Mouse (Mus musculus): ENCODE measurements around the gene Brms1. TPM values are rescaled to one million over a fixed set of nuclear protein-coding genes. Genes with fewer than 3 reads are reported as not detected.

The Brms1 gene
- polyA plus RNA-seq, 1 experiment from 2014 or later, result 27.5 TPM

Other genes with a start within 250 kb of the Brms1 start
- gene Rbm4, start 247.5 kb upstream of the Brms1 start, polyA plus RNA-seq (2014; fragmentation: Nextera tagmentation; extraction: Ambion mirVana), result 55.9 and 63.1 TPM in 2 replicates
- gene Gm21992, start 229.7 kb upstream of the Brms1 start, polyA plus RNA-seq (2014; fragmentation: Nextera tagmentation; extraction: Ambion mirVana), result 20.9 and 24.4 TPM in 2 replicates
- 41.5 and 42.6 TPM in 2 replicates for gene Rbm14, start 229.7 kb upstream of the Brms1 start, polyA plus RNA-seq (2014; fragmentation: Nextera tagmentation; extraction: Ambion mirVana)
- gene Ccs, start 202.0 kb upstream of the Brms1 start, polyA plus RNA-seq (2014; fragmentation: Nextera tagmentation; extraction: Ambion mirVana), result 38.8 and 39.0 TPM in 2 replicates
- not detected in 2 replicates for gene Ccdc87, start 202.0 kb upstream of the Brms1 start, polyA plus RNA-seq (2014; fragmentation: Nextera tagmentation; extraction: Ambion mirVana)
- 36.9 and 39.2 TPM in 2 replicates for gene Ctsf, start 186.2 kb upstream of the Brms1 start, polyA plus RNA-seq (2014; fragmentation: Nextera tagmentation; extraction: Ambion mirVana)
- gene Actn3, start 163.4 kb upstream of the Brms1 start, polyA plus RNA-seq (2014; fragmentation: Nextera tagmentation; extraction: Ambion mirVana), result 1.5 and 2.0 TPM in 2 replicates
- 7.2 and 8.2 TPM in 2 replicates for gene Zdhhc24, start 162.7 kb upstream of the Brms1 start, polyA plus RNA-seq (2014; fragmentation: Nextera tagmentation; extraction: Ambion mirVana)
- gene Bbs1, start 134.7 kb upstream of the Brms1 start, polyA plus RNA-seq (2014; fragmentation: Nextera tagmentation; extraction: Ambion mirVana), result 1.5 and 2.4 TPM in 2 replicates
- gene Dpp3, start 113.1 kb upstream of the Brms1 start, polyA plus RNA-seq (2014; fragmentation: Nextera tagmentation; extraction: Ambion mirVana), result 60.8 and 71.8 TPM in 2 replicates
- 0.51 and 0.81 TPM in 2 replicates for gene Peli3, start 98.2 kb upstream of the Brms1 start, polyA plus RNA-seq (2014; fragmentation: Nextera tagmentation; extraction: Ambion mirVana)
- gene Mrpl11, start 79.2 kb upstream of the Brms1 start, polyA plus RNA-seq (2014; fragmentation: Nextera tagmentation; extraction: Ambion mirVana), result 110 and 111 TPM in 2 replicates
- 0.18 TPM in 1 of 2 replicates, not detected in the other for gene Npas4, start 51.0 kb upstream of the Brms1 start, polyA plus RNA-seq (2014; fragmentation: Nextera tagmentation; extraction: Ambion mirVana)
- 10.2 and 10.9 TPM in 2 replicates for gene Slc29a2, start 17.5 kb upstream of the Brms1 start, polyA plus RNA-seq (2014; fragmentation: Nextera tagmentation; extraction: Ambion mirVana)
- gene B4gat1, start 2.5 kb upstream of the Brms1 start, polyA plus RNA-seq (2014; fragmentation: Nextera tagmentation; extraction: Ambion mirVana), result 49.9 and 53.1 TPM in 2 replicates
- gene AC124502.3, start 2.5 kb upstream of the Brms1 start, polyA plus RNA-seq (2014; fragmentation: Nextera tagmentation; extraction: Ambion mirVana), result 1.3 and 1.4 TPM in 2 replicates
- gene Rin1, start 9.1 kb downstream of the Brms1 start, polyA plus RNA-seq (2014; fragmentation: Nextera tagmentation; extraction: Ambion mirVana), result 1.9 and 2.7 TPM in 2 replicates
- gene Cd248, start 26.7 kb downstream of the Brms1 start, polyA plus RNA-seq (2014; fragmentation: Nextera tagmentation; extraction: Ambion mirVana), result 15.3 and 16.8 TPM in 2 replicates
- 3.7 and 3.9 TPM in 2 replicates for gene Tmem151a, start 44.2 kb downstream of the Brms1 start, polyA plus RNA-seq (2014; fragmentation: Nextera tagmentation; extraction: Ambion mirVana)
- gene Yif1a, start 47.2 kb downstream of the Brms1 start, polyA plus RNA-seq (2014; fragmentation: Nextera tagmentation; extraction: Ambion mirVana), result 112 and 122 TPM in 2 replicates
- gene Cnih2, start 57.2 kb downstream of the Brms1 start, polyA plus RNA-seq (2014; fragmentation: Nextera tagmentation; extraction: Ambion mirVana), result 4.4 and 5.4 TPM in 2 replicates
- 223 and 231 TPM in 2 replicates for gene Rab1b, start 65.7 kb downstream of the Brms1 start, polyA plus RNA-seq (2014; fragmentation: Nextera tagmentation; extraction: Ambion mirVana)
- gene Klc2, start 77.2 kb downstream of the Brms1 start, polyA plus RNA-seq (2014; fragmentation: Nextera tagmentation; extraction: Ambion mirVana), result 16.5 and 20.7 TPM in 2 replicates
- 20.9 TPM in 2 replicates for gene Pacs1, start 231.8 kb downstream of the Brms1 start, polyA plus RNA-seq (2014; fragmentation: Nextera tagmentation; extraction: Ambion mirVana)